Mouse (Mus musculus) E14TG2a.4 (cell line): ENCODE measurements around the gene Glod4.
A peak's percentile ranks its signal among the peaks of the same experiment; 100 is the strongest.

Source experiments
- H3K27me3 ChIP-seq: 2 replicates; pipeline ENCODE4 v1.6.1; 2014; ENCODE audit warnings: low read length, control low read depth; ENCODE audit not compliant: insufficient read depth
- H3K36me3 ChIP-seq: 2 replicates; pipeline ENCODE4 v1.6.1; 2014; ENCODE audit warnings: low read length, control low read depth; ENCODE audit not compliant: insufficient read depth
- H3K4me1 ChIP-seq: replicated peaks from 2 replicates; pipeline ENCODE4 v1.6.1; 2014; ENCODE audit warnings: low read depth, low read length, control low read depth
- H3K4me3 ChIP-seq: replicated peaks from 2 replicates; pipeline ENCODE4 v1.5.1; 2014; ENCODE audit warnings: mild to moderate bottlenecking, low read length
- H3K9me3 ChIP-seq: 2 replicates; pipeline ENCODE4 v1.6.1; 2014; ENCODE audit warnings: low read length, control low read depth
- CTCF ChIP-seq: conservative IDR thresholded peaks from 2 replicates; pipeline ENCODE4 v1.5.1; 2014; ENCODE audit warnings: low read length
- NANOG ChIP-seq: IDR thresholded peaks from 2 replicates; pipeline ENCODE4 v1.6.1; 2014; ENCODE audit warnings: borderline replicate concordance, low read length, mixed read lengths
- POU5F1 ChIP-seq: IDR thresholded peaks from 2 replicates; pipeline ENCODE4 v1.6.1; 2014; ENCODE audit warnings: low read length, borderline replicate concordance

Gene Glod4

GRCm38 (mm10) chr11:76242901-76243810 lies at the start of gene Glod4, which contains the start of gene Mrm3:
Gene Glod4, minus strand, starts transcription at chr11:76243725.
Gene Mrm3, plus strand, starts transcription at chr11:76243715.
- TF ChIP-seq NANOG (no peak), POU5F1 (no peak), CTCF (no peak)
- peak within 1 kb of the TSS; percentile 94 for H3K4me3 ChIP-seq
- H3K9me3 ChIP-seq = no peaks in the 10 kb centered on the region
- H3K27me3 ChIP-seq = no peaks in the 10 kb centered on the region
- peaks cover 19% of the 10 kb centered on the region for H3K4me1 ChIP-seq
- peaks cover 36% of the 10 kb centered on the region for H3K36me3 ChIP-seq

- Histone ChIP-seq H3K4me3 (peak overlapping the region; percentile 35), H3K36me3 (no peaks in the 10 kb centered on the region), H3K4me1 (peaks cover 93% of the 10 kb centered on the region), H3K27me3 (peaks cover 54% of the 10 kb centered on the region), H3K9me3 (no peaks in the 10 kb centered on the region)
- TF ChIP-seq NANOG = no peak
- no peak for TF ChIP-seq CTCF
- TF ChIP-seq POU5F1 = no peak
Measured at GRCm38 (mm10) chr11:76292831-76293230, 49.3 kb upstream of the Glod4 start.

- H3K36me3 ChIP-seq = no peaks in the 10 kb centered on the region
- H3K27me3 ChIP-seq = peaks cover 50% of the 10 kb centered on the region
- H3K4me3 ChIP-seq = peak overlapping the region; percentile 35
- no peak for TF ChIP-seq CTCF
- no peak for TF ChIP-seq NANOG
- no peak for TF ChIP-seq POU5F1
- H3K9me3 ChIP-seq = no peaks in the 10 kb centered on the region
- H3K4me1 ChIP-seq = peaks cover 95% of the 10 kb centered on the region
Measured at GRCm38 (mm10) chr11:76292398-76292797, 48.9 kb upstream of the Glod4 start.

GRCm38 (mm10) chr11:76291960-76292359 lies 48.4 kb upstream of the Glod4 start:
- Histone ChIP-seq H3K4me3 (peak overlapping the region; percentile 35), H3K27me3 (peaks cover 45% of the 10 kb centered on the region), H3K9me3 (no peaks in the 10 kb centered on the region), H3K36me3 (no peaks in the 10 kb centered on the region), H3K4me1 (peaks cover 95% of the 10 kb centered on the region)
- TF ChIP-seq POU5F1 (no peak), CTCF (no peak), NANOG (no peak)

- Histone ChIP-seq H3K4me3 (no peak overlapping the region; the same call in 1 of the 2 replicates), H3K36me3 (no peaks in the 10 kb centered on the region), H3K27me3 (peaks cover 36% of the 10 kb centered on the region), H3K4me1 (peaks cover 97% of the 10 kb centered on the region), H3K9me3 (no peaks in the 10 kb centered on the region)
- TF ChIP-seq CTCF (no peak), POU5F1 (no peak), NANOG (no peak)
Measured at GRCm38 (mm10) chr11:76290367-76290766, 46.8 kb upstream of the Glod4 start.

- no peak overlapping the region for H3K4me3 ChIP-seq
- peaks cover 6% of the 10 kb centered on the region; the same call in 1 of the 2 replicates for H3K36me3 ChIP-seq
- peaks cover 97% of the 10 kb centered on the region for H3K4me1 ChIP-seq
- TF ChIP-seq CTCF (no peak), NANOG (no peak), POU5F1 (no peak)
- H3K27me3 ChIP-seq = peaks cover 30% of the 10 kb centered on the region
- no peaks in the 10 kb centered on the region for H3K9me3 ChIP-seq
Measured at GRCm38 (mm10) chr11:76288645-76289044, 45.1 kb upstream of the Glod4 start.

- peaks cover 6% of the 10 kb centered on the region; the same call in 1 of the 2 replicates for H3K36me3 ChIP-seq
- peak overlapping the region; percentile 71 for H3K4me3 ChIP-seq
- H3K9me3 ChIP-seq = no peaks in the 10 kb centered on the region
- H3K27me3 ChIP-seq = peaks cover 23% of the 10 kb centered on the region
- TF ChIP-seq CTCF (no peak), POU5F1 (no peak), NANOG (peak; percentile 22; the same call in 1 of the 2 replicates)
- peaks cover 86% of the 10 kb centered on the region for H3K4me1 ChIP-seq
Measured at GRCm38 (mm10) chr11:76287301-76287700, 43.8 kb upstream of the Glod4 start.

- peaks cover 79% of the 10 kb centered on the region for H3K4me1 ChIP-seq
Measured at GRCm38 (mm10) chr11:76286534-76287126, 43.1 kb upstream of the Glod4 start.

More at GRCm38 (mm10) chr11:76286534-76287126, 43.1 kb upstream of the Glod4 start:
- Histone ChIP-seq H3K36me3 (peaks cover 6% of the 10 kb centered on the region; the same call in 1 of the 2 replicates), H3K9me3 (no peaks in the 10 kb centered on the region), H3K4me3 (peak overlapping the region; percentile 71), H3K27me3 (peaks cover 17% of the 10 kb centered on the region)
- no peak for TF ChIP-seq CTCF
- TF ChIP-seq POU5F1 = no peak
- TF ChIP-seq NANOG = no peak
